Mouse (Mus musculus) forebrain, postnatal 0 days (tissue): ENCODE data around the gene Samm50. TPM values are rescaled to one million over a fixed set of nuclear protein-coding genes. Genes with fewer than 3 reads are reported as not detected.

Experiments
- ATAC-seq: fragments of 200-750 bp; cut with Nextera tagmentation; 2 replicates; pipeline ENCODE4 v1.8.0; 2017; ENCODE audit warnings: mild to moderate bottlenecking, moderate library complexity
- DNase-seq: peaks from one replicate; pipeline ENCODE4 v3.0.0-alpha.2; 2015
- H3K27ac ChIP-seq: fragments of 300-500 bp; sonication (generic); 2 replicates; pipeline ENCODE4 v1.5.1; 2014; ENCODE audit warnings: low read depth, mild to moderate bottlenecking, antibody characterized with exemption, low read length, moderate library complexity, mixed read lengths
- H3K27me3 ChIP-seq: fragments of 300-500 bp; sonication (generic); 2 replicates; pipeline ENCODE4 v1.6.1; 2014; ENCODE audit warnings: mild to moderate bottlenecking, low read length, mixed read lengths; ENCODE audit not compliant: insufficient read depth
- H3K36me3 ChIP-seq: fragments of 300-500 bp; sonication (generic); 2 replicates; pipeline ENCODE4 v1.6.1; 2014; ENCODE audit warnings: mild to moderate bottlenecking, moderate library complexity; ENCODE audit not compliant: insufficient read depth
- H3K4me1 ChIP-seq: fragments of 300-500 bp; sonication (generic); 2 replicates; pipeline ENCODE4 v1.6.1; 2014; ENCODE audit warnings: antibody characterized with exemption; ENCODE audit not compliant: insufficient read depth
- H3K4me2 ChIP-seq: fragments of 300-500 bp; sonication (generic); 2 replicates; pipeline ENCODE4 v1.6.1; 2014; ENCODE audit warnings: low read depth, mild to moderate bottlenecking, moderate library complexity
- H3K4me3 ChIP-seq: fragments of 300-500 bp; sonication (generic); 2 replicates; pipeline ENCODE4 v1.5.1; 2014; ENCODE audit warnings: low read depth, low read length, mixed read lengths
- H3K9ac ChIP-seq: fragments of 300-500 bp; sonication (generic); 2 replicates; pipeline ENCODE4 v1.6.1; 2014; ENCODE audit warnings: mild to moderate bottlenecking
- H3K9me3 ChIP-seq: fragments of 300-500 bp; sonication (generic); 2 replicates; pipeline ENCODE4 v1.6.1; 2016; ENCODE audit warnings: low read length
- CTCF ChIP-seq: sonication (generic); IDR thresholded peaks from 2 replicates; pipeline ENCODE4 v1.5.1; 2016; ENCODE audit warnings: antibody characterized with exemption, control low read depth, low read depth
- WGBS: fragments of 180-500 bp; shearing (Covaris S2); extraction: QIAGEN DNeasy Blood & Tissue Kit; methylation state at CpG from one replicate; pipeline ENCODE4 v1.1.7; 2014; 5-methylcytosine and 5-hydroxymethylcytosine counted together
- polyA plus RNA-seq: library from polyadenylated mRNA; unstranded; fragments of >200 nt; fragmentation: Nextera tagmentation; extraction: Ambion mirVana; gene quantifications from 2 replicates; pipeline ENCODE4 v1.2.1, GENCODE M21; 2015
- total RNA-seq: library from RNA; depleted of rRNA; stranded (reverse); fragments of >200 nt; gene quantifications from 2 replicates; pipeline ENCODE4 v1.2.3, GENCODE M21; 2014

Gene Samm50
- total and polyA plus RNA-seq, 2 experiments from 2014 or later: 36.6 to 88.3 TPM

DNA sequence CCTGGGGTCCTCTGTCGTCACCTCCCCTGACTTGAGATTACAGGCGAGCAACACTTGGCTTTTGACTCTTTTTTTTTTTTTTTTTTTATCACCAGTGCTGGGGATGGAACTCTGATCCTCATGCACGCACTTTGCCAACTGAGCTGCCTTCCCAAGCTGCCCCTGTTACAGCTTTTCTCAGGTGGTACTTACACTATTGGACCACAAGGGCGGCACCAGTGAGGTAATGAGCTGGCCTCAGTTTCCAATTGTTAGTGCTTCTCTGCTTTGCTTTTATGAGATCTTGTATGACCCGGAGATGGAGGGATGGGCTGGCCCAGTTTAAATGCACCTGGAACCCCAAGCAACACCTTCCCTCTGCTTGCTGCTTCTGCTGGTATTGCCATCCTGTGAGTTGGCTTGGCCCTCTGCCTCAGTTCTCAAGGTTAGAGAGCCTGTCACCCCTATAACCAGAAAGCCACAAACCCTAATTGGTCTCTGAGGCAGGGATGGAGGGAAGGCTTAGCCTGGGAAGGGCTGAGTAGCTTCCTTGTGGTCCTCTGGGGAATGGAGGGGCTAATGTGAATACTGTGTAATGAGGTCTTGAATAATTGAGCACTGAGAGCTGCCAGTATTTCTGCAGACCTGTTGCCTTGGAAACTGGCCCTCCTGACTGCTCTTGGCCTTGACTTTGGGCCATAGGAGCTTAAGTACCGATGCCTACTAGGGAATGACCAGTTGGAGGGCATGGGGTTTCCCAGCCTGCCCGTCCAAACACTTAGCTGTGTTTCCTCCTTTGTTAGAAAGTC lies 42.9 kb downstream of the Samm50 start:
- H3K4me1 ChIP-seq: peaks cover 25% of the 10 kb centered on the region
- H3K9ac ChIP-seq: no peak overlapping the region
- no peak overlapping the region for H3K4me3 ChIP-seq
- DNase-seq: peak; percentile 43
- H3K27ac ChIP-seq: no peak overlapping the region
- TF ChIP-seq CTCF: peak; percentile 41
- WGBS: 82% methylated on average over 7 of the region's 7 CpGs
- ATAC-seq: peak; percentile 47
- no peaks in the 10 kb centered on the region for H3K27me3 ChIP-seq
- H3K36me3 ChIP-seq: no peaks in the 10 kb centered on the region
- no peaks in the 10 kb centered on the region for H3K9me3 ChIP-seq
- H3K4me2 ChIP-seq: no peak overlapping the region

DNA sequence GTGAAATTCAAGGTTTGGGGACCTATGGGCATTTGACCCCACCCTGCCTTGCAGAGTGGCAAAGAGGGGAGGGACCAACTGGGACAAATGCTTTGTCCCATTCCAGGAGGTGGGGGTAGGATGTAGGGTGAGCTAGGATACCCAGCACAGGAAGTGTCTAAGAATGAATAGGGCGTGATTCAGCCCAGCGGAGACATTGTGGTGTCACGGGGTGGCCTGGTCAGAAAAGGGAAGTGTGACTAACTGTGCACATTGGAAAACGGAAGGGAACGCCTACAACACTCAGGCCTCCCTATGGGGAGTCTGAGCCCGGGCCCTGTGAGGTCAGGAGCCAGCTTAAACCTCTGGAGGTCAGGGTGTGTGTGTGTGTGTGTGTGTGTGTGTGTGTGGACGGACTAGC lies 43.6 kb downstream of the Samm50 start:
- ATAC-seq: no peak
- Histone ChIP-seq H3K9me3 (no peaks in the 10 kb centered on the region), H3K4me1 (peaks cover 23% of the 10 kb centered on the region), H3K4me2 (no peak overlapping the region), H3K36me3 (no peaks in the 10 kb centered on the region), H3K27ac (no peak overlapping the region), H3K27me3 (no peaks in the 10 kb centered on the region), H3K4me3 (no peak overlapping the region), H3K9ac (no peak overlapping the region)
- WGBS: 76% methylated on average over 7 of the region's 7 CpGs
- no peak for DNase-seq
- no peak for TF ChIP-seq CTCF

DNA sequence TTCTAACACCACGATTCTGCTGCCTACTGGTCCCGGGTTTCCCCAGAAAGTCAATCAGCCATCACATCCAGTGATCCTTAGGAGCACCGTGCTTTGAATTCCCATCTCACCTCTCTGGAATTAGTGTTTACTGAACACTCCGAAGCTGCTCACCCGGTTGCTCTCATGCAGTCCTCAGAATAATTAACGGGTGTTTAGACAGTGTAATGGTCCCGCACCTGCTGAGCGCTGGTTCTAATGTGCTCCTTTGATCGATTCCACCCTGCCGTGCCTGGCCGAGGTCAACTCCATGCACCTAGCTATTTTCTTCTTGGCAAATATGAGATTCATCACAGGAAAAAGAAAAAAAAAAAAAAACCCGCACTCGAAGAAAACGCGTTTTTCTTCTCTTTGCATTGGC lies 46.5 kb downstream of the Samm50 start:
- Histone ChIP-seq H3K27ac (no peak overlapping the region), H3K9ac (no peak overlapping the region), H3K27me3 (no peaks in the 10 kb centered on the region), H3K36me3 (no peaks in the 10 kb centered on the region), H3K4me3 (no peak overlapping the region), H3K4me1 (peaks cover 7% of the 10 kb centered on the region), H3K4me2 (peak overlapping the region; percentile 27), H3K9me3 (no peaks in the 10 kb centered on the region)
- no peak for DNase-seq
- WGBS: 15% methylated on average over 15 of the region's 15 CpGs
- TF ChIP-seq CTCF: no peak
- ATAC-seq: no peak

DNA sequence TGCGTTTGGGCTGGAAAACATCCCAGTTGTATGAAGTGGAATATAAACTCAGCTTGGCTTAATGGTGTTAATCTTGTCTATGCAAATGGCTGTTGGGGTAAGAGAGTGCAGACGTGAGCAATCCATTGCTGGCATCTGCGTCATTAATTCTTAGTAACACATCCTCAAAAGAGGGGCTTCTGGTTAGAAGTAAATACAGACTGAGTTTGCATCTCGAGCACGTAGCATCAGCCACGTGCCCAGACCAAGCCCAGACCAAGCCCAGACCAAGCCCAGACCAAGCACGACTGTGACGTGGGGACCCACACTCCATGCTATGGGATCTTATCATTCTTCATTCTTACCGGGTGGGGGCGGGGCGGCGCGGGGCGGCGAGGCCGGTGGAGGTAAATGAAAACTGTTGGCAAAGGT lies 47.0 kb downstream of the Samm50 start:
- Histone ChIP-seq H3K36me3 (no peaks in the 10 kb centered on the region), H3K4me1 (peaks cover 7% of the 10 kb centered on the region), H3K27ac (no peak overlapping the region), H3K4me2 (peak overlapping the region; percentile 27), H3K27me3 (no peaks in the 10 kb centered on the region), H3K9ac (no peak overlapping the region), H3K4me3 (no peak overlapping the region), H3K9me3 (no peaks in the 10 kb centered on the region)
- TF ChIP-seq CTCF: no peak
- WGBS: 15% methylated on average over 16 of the region's 16 CpGs
- ATAC-seq (peak; percentile 67), DNase-seq (peak; percentile 65)

DNA sequence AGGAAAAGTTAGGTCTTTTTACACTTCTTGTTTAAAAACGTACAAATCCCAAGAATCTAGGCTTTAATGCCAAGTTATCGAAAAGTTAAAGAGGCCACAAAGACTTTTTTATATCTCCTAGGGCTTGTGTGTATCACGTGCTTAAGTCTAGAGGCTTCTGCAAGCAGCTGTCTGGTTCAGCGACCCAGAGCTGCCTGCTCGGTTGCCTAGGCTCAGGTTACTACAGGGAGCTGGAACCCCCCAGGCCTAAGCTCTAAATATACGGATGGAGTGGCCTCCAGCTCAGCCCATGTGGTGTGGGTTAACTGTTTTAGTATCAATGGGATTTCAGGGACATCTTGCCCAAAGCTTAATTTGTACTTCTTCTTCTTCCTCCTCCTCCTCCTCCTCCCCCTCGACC lies 49.5 kb downstream of the Samm50 start:
- H3K9me3 ChIP-seq: no peaks in the 10 kb centered on the region
- H3K27ac ChIP-seq: no peak overlapping the region
- 54% methylated on average over 7 of the region's 7 CpGs for WGBS
- H3K4me3 ChIP-seq: no peak overlapping the region
- H3K27me3 ChIP-seq: no peaks in the 10 kb centered on the region
- peaks cover 7% of the 10 kb centered on the region for H3K4me1 ChIP-seq
- no peak overlapping the region for H3K4me2 ChIP-seq
- H3K36me3 ChIP-seq: no peaks in the 10 kb centered on the region
- TF ChIP-seq CTCF: no peak
- no peak for ATAC-seq
- DNase-seq: no peak
- H3K9ac ChIP-seq: no peak overlapping the region

DNA sequence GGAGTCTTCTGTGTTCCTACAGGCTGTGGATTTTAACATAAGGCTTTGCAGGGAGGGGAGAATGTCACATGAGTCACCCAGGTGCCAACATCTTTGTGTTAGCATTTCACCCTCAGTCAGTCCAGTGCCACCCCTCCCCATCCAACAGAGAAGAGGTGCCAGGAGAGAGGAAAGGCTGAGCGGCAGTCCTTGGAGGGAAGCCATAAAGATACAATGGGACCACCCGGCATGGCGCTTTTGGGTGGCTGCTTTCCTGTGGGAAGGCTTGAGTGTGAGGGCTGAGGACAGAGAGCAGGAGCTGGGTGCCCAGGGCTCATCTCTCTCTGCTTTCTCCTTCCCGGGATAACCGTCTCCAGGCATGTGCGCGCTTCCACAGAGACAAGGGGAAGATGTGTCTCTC lies 53.1 kb downstream of the Samm50 start:
- Histone ChIP-seq H3K27ac (peak overlapping the region; percentile 64; the same call in 1 of the 2 replicates), H3K9ac (no peak overlapping the region), H3K9me3 (no peaks in the 10 kb centered on the region), H3K4me3 (no peak overlapping the region), H3K36me3 (no peaks in the 10 kb centered on the region), H3K4me2 (no peak overlapping the region), H3K4me1 (no peaks in the 10 kb centered on the region), H3K27me3 (no peaks in the 10 kb centered on the region)
- WGBS: 42% methylated on average over 7 of the region's 7 CpGs
- peak; percentile 64 for DNase-seq
- no peak for TF ChIP-seq CTCF
- ATAC-seq: peak; percentile 81

DNA sequence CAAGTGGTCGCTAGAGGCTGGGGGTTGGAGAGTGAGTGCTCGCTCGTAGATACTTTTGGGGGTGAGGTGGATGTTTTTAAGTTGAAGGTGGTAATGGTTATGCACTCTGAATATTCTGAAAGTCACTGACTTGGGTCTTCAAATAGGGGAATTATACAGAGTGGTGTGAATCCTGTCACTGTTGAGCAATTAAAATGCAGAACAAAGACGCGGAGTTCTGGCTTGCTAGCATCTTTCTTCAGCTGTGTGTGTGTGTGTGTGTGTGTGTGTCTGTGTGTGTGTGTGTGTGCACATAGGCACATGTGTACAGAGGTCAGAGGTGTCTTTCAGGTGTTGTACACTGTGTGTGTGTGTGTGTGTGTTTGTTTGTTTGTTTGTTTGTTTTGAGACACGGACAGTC lies 54.2 kb downstream of the Samm50 start:
- no peak for TF ChIP-seq CTCF
- WGBS: 76% methylated on average over 6 of the region's 6 CpGs

More for the DNA sequence above, 54.2 kb downstream of the Samm50 start:
- no peaks in the 10 kb centered on the region for H3K9me3 ChIP-seq
- H3K4me3 ChIP-seq: no peak overlapping the region
- H3K4me1 ChIP-seq: no peaks in the 10 kb centered on the region
- H3K4me2 ChIP-seq: no peak overlapping the region
- no peak overlapping the region for H3K9ac ChIP-seq
- no peaks in the 10 kb centered on the region for H3K27me3 ChIP-seq
- no peak overlapping the region for H3K27ac ChIP-seq
- ATAC-seq (no peak), DNase-seq (no peak)
- no peaks in the 10 kb centered on the region for H3K36me3 ChIP-seq
